Mouse (Mus musculus) B cell, adult 67 days (primary cell): ENCODE results near the gene Vmn1r155. TPM values are rescaled to one million over a fixed set of nuclear protein-coding genes. Genes with fewer than 3 reads are reported as not detected.

Experiments
- total RNA-seq, 2 experiments: library from RNA; stranded (reverse); gene quantifications; 4 replicates each; pipeline ENCODE4 v1.2.4; 2023

The Vmn1r155 gene
- total RNA-seq, result not detected

DNA sequence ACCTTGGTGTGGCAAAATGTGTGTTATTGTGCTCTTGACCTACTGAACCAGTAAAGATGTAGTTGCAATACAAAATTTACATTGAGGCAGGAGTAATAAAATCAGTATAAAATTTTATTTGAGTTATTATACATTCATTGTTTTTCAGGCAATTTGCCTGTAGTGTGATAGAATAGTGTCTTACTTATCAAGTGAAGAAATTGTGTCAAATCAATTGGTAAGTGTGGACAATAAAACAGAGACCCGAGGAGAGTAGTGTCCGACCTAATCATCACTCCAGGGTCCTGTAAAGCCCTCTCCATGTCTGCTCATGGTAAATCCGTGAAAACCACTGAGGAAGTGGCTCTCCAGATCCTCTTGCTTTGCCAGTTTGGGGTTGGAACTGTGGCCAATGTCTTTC is at the start of gene Vmn1r155:
Gene Vmn1r155, plus strand, starts transcription at position 301 of the 400 bp plus-strand sequence.

GRCm38 (mm10) chr7:22692217-22692616 is 34.4 kb downstream of the Vmn1r155 start, which contains the start of gene Gm8693:
TSS of gene Gm8693 (minus strand) at chr7:22692317.

Other genes with a start within 250 kb of the Vmn1r155 start
- not detected for gene Vmn1r148, start 244.4 kb upstream of the Vmn1r155 start, total RNA-seq
- not detected for gene Vmn1r149, start 219.8 kb upstream of the Vmn1r155 start, total RNA-seq
- not detected for gene Gm10665, start 193.9 kb upstream of the Vmn1r155 start, total RNA-seq
- gene Vmn1r151, start 158.3 kb upstream of the Vmn1r155 start, total RNA-seq, result not detected
- not detected for gene Vmn1r152, start 135.1 kb upstream of the Vmn1r155 start, total RNA-seq
- not detected for gene Gm8677, start 123.1 kb upstream of the Vmn1r155 start, total RNA-seq
- not detected for gene Gm4201, start 92.7 kb upstream of the Vmn1r155 start, total RNA-seq
- not detected for gene Gm4565, start 69.9 kb upstream of the Vmn1r155 start, total RNA-seq
- not detected for gene Gm8693, start 34.3 kb downstream of the Vmn1r155 start, total RNA-seq
- not detected for gene Gm4567, start 61.7 kb downstream of the Vmn1r155 start, total RNA-seq
- not detected for gene Vmn1r157, start 103.7 kb downstream of the Vmn1r155 start, total RNA-seq
- gene Vmn1r158, start 132.8 kb downstream of the Vmn1r155 start, total RNA-seq, result not detected
- gene Vmn1r159, start 185.6 kb downstream of the Vmn1r155 start, total RNA-seq, result not detected
- not detected for gene Vmn1r160, start 213.2 kb downstream of the Vmn1r155 start, total RNA-seq